Mouse (Mus musculus): ENCODE measurements around the gene Usp6nl. TPM values are rescaled to one million over a fixed set of nuclear protein-coding genes. Genes with fewer than 3 reads are reported as not detected.

Usp6nl gene
- polyA plus RNA-seq, 2 experiments, result 7.5 to 11.9 TPM

GRCm38 (mm10) chr2:6336649-6337048 is 14.2 kb downstream of the Usp6nl start:
- ATAC-seq (ENCODE audit: low FRiP score, low read depth), result no peak
- no peaks in the 10 kb centered on the region for H3K36me3 ChIP-seq (ENCODE audit: control insufficient read depth, insufficient read depth, low read length)
- no peaks in the 10 kb centered on the region for H3K4me1 ChIP-seq (ENCODE audit: control insufficient read depth, insufficient read depth, low read length)
- TF ChIP-seq POLR2A (IDR thresholded peaks at IDR 0.05; ENCODE audit: borderline replicate concordance, extremely low read depth, insufficient read depth, insufficient read length), result no peak
- no peak overlapping the region for H3K4me2 ChIP-seq (replicated peaks; ENCODE audit: low read depth, low read length, severe bottlenecking)
- no peak overlapping the region for H3K9ac ChIP-seq (ENCODE audit: low read depth, low read length, severe bottlenecking)
- 76% methylated on average over 3 of the region's 3 CpGs for WGBS
- no peaks in the 10 kb centered on the region for H3K27me3 ChIP-seq (ENCODE audit: control insufficient read depth, insufficient read depth, low read length)
- H3K27ac ChIP-seq (replicated peaks; ENCODE audit: low read depth, low read length), result no peak overlapping the region
- no peaks in the 10 kb centered on the region for H3K9me3 ChIP-seq (ENCODE audit: control insufficient read depth, low read length)
- no peak for DNase-seq (ENCODE audit: low spot score)
- no peak overlapping the region for H3K4me3 ChIP-seq (replicated peaks; ENCODE audit: low read length)

GRCm38 (mm10) chr2:6337436-6337835 is 15.0 kb downstream of the Usp6nl start:
- Histone ChIP-seq H3K36me3 (ENCODE audit: control insufficient read depth, insufficient read depth, low read length) (no peaks in the 10 kb centered on the region), H3K4me2 (replicated peaks; ENCODE audit: low read depth, low read length, severe bottlenecking) (no peak overlapping the region), H3K9me3 (ENCODE audit: control insufficient read depth, low read length) (no peaks in the 10 kb centered on the region), H3K4me3 (replicated peaks; ENCODE audit: low read length) (no peak overlapping the region), H3K27ac (replicated peaks; ENCODE audit: low read depth, low read length) (no peak overlapping the region), H3K9ac (ENCODE audit: low read depth, low read length, severe bottlenecking) (no peak overlapping the region), H3K4me1 (ENCODE audit: control insufficient read depth, insufficient read depth, low read length) (no peaks in the 10 kb centered on the region), H3K27me3 (ENCODE audit: control insufficient read depth, insufficient read depth, low read length) (no peaks in the 10 kb centered on the region)
- TF ChIP-seq POLR2A (IDR thresholded peaks at IDR 0.05; ENCODE audit: borderline replicate concordance, extremely low read depth, insufficient read depth, insufficient read length), result no peak
- ATAC-seq (ENCODE audit: low FRiP score, low read depth) (no peak), DNase-seq (ENCODE audit: low spot score) (no peak)
- 86% methylated on average over 2 of the region's 2 CpGs for WGBS

GRCm38 (mm10) chr2:6338031-6338629 is 15.7 kb downstream of the Usp6nl start:
- H3K4me3 ChIP-seq (replicated peaks; ENCODE audit: low read length), result no peak overlapping the region
- DNase-seq (ENCODE audit: low spot score), result no peak

GRCm38 (mm10) chr2:6340439-6340838 is 18.0 kb downstream of the Usp6nl start:
- no peak overlapping the region for H3K4me3 ChIP-seq (replicated peaks; ENCODE audit: low read length)
- no peak for TF ChIP-seq POLR2A (IDR thresholded peaks at IDR 0.05; ENCODE audit: borderline replicate concordance, extremely low read depth, insufficient read depth, insufficient read length)
- no peak for DNase-seq (ENCODE audit: low spot score)
- no peak for ATAC-seq (ENCODE audit: low FRiP score, low read depth)
- no peaks in the 10 kb centered on the region for H3K27me3 ChIP-seq (ENCODE audit: control insufficient read depth, insufficient read depth, low read length)
- H3K4me1 ChIP-seq (ENCODE audit: control insufficient read depth, insufficient read depth, low read length), result no peaks in the 10 kb centered on the region
- H3K4me2 ChIP-seq (replicated peaks; ENCODE audit: low read depth, low read length, severe bottlenecking), result no peak overlapping the region
- H3K27ac ChIP-seq (replicated peaks; ENCODE audit: low read depth, low read length), result no peak overlapping the region
- WGBS, result 82% methylated on average over 2 of the region's 2 CpGs
- no peak overlapping the region for H3K9ac ChIP-seq (ENCODE audit: low read depth, low read length, severe bottlenecking)
- H3K9me3 ChIP-seq (ENCODE audit: control insufficient read depth, low read length), result no peaks in the 10 kb centered on the region
- H3K36me3 ChIP-seq (ENCODE audit: control insufficient read depth, insufficient read depth, low read length), result no peaks in the 10 kb centered on the region

More at GRCm38 (mm10) chr2:6338031-6338629, 15.7 kb downstream of the Usp6nl start:
- WGBS, result 86% methylated on average over 9 of the region's 9 CpGs
- ATAC-seq (ENCODE audit: low FRiP score, low read depth), result no peak
- Histone ChIP-seq H3K4me1 (ENCODE audit: control insufficient read depth, insufficient read depth, low read length) (no peaks in the 10 kb centered on the region), H3K9ac (ENCODE audit: low read depth, low read length, severe bottlenecking) (no peak overlapping the region), H3K27ac (replicated peaks; ENCODE audit: low read depth, low read length) (no peak overlapping the region), H3K4me2 (replicated peaks; ENCODE audit: low read depth, low read length, severe bottlenecking) (no peak overlapping the region), H3K9me3 (ENCODE audit: control insufficient read depth, low read length) (no peaks in the 10 kb centered on the region), H3K36me3 (ENCODE audit: control insufficient read depth, insufficient read depth, low read length) (no peaks in the 10 kb centered on the region), H3K27me3 (ENCODE audit: control insufficient read depth, insufficient read depth, low read length) (no peaks in the 10 kb centered on the region)
- TF ChIP-seq POLR2A (IDR thresholded peaks at IDR 0.05; ENCODE audit: borderline replicate concordance, extremely low read depth, insufficient read depth, insufficient read length), result no peak

- ATAC-seq (ENCODE audit: low FRiP score, low read depth) (no peak), DNase-seq (ENCODE audit: low spot score) (no peak)
- no peak for TF ChIP-seq POLR2A (IDR thresholded peaks at IDR 0.05; ENCODE audit: borderline replicate concordance, extremely low read depth, insufficient read depth, insufficient read length)
- no peaks in the 10 kb centered on the region for H3K27me3 ChIP-seq (ENCODE audit: control insufficient read depth, insufficient read depth, low read length)
- H3K4me1 ChIP-seq (ENCODE audit: control insufficient read depth, insufficient read depth, low read length), result no peaks in the 10 kb centered on the region
- no peak overlapping the region for H3K27ac ChIP-seq (replicated peaks; ENCODE audit: low read depth, low read length)
- H3K4me2 ChIP-seq (replicated peaks; ENCODE audit: low read depth, low read length, severe bottlenecking), result no peak overlapping the region
- no peak overlapping the region for H3K4me3 ChIP-seq (replicated peaks; ENCODE audit: low read length)
- H3K9ac ChIP-seq (ENCODE audit: low read depth, low read length, severe bottlenecking), result no peak overlapping the region
- H3K9me3 ChIP-seq (ENCODE audit: control insufficient read depth, low read length), result no peaks in the 10 kb centered on the region
- no peaks in the 10 kb centered on the region for H3K36me3 ChIP-seq (ENCODE audit: control insufficient read depth, insufficient read depth, low read length)
- 79% methylated on average over 7 of the region's 7 CpGs for WGBS
Measured at GRCm38 (mm10) chr2:6341496-6341895, 19.0 kb downstream of the Usp6nl start.

All from limb, embryonic 14.5 days (tissue).